Mouse (Mus musculus) midbrain, embryonic 13.5 days (tissue): ENCODE results near the gene Casc1. TPM values are rescaled to one million over a fixed set of nuclear protein-coding genes. Genes with fewer than 3 reads are reported as not detected.

Experiments used
- ATAC-seq: fragments of 200-750 bp; cut with Nextera tagmentation; 2 replicates; pipeline ENCODE4 v1.8.0; 2017; ENCODE audit warnings: mild to moderate bottlenecking, moderate TSS enrichment, moderate library complexity
- H3K27ac ChIP-seq: fragments of 300-500 bp; sonication (generic); 2 replicates; pipeline ENCODE4 v1.5.1; 2015; ENCODE audit warnings: inconsistent platforms, mild to moderate bottlenecking, moderate library complexity
- H3K27me3 ChIP-seq: fragments of 300-500 bp; sonication (generic); 2 replicates; pipeline ENCODE4 v1.6.1; 2015; ENCODE audit warnings: mild to moderate bottlenecking, inconsistent platforms
- H3K36me3 ChIP-seq: fragments of 300-500 bp; sonication (generic); 2 replicates; pipeline ENCODE4 v1.6.1; 2015; ENCODE audit warnings: mild to moderate bottlenecking, inconsistent platforms
- H3K4me1 ChIP-seq: fragments of 300-500 bp; sonication (generic); replicated peaks from 2 replicates; pipeline ENCODE4 v1.6.1; 2015; ENCODE audit warnings: inconsistent platforms
- H3K4me2 ChIP-seq: fragments of 300-500 bp; sonication (generic); replicated peaks from 2 replicates; pipeline ENCODE4 v1.6.1; 2015; ENCODE audit warnings: moderate library complexity, mild to moderate bottlenecking, inconsistent platforms
- H3K4me3 ChIP-seq: fragments of 300-500 bp; sonication (generic); replicated peaks from 2 replicates; pipeline ENCODE4 v1.5.1; 2015; ENCODE audit warnings: mild to moderate bottlenecking, inconsistent platforms
- H3K9ac ChIP-seq: fragments of 300-500 bp; sonication (generic); replicated peaks from 2 replicates; pipeline ENCODE4 v1.6.1; 2015; ENCODE audit warnings: mild to moderate bottlenecking, inconsistent platforms
- H3K9me3 ChIP-seq: fragments of 300-500 bp; sonication (generic); 2 replicates; pipeline ENCODE4 v1.6.1; 2016; ENCODE audit warnings: mild to moderate bottlenecking, inconsistent platforms
- WGBS: fragments of 180-500 bp; shearing (Covaris S2); methylation state at CpG from one replicate; pipeline ENCODE4 v1.1.7; 2015; 5-methylcytosine and 5-hydroxymethylcytosine counted together
- polyA plus RNA-seq: library from polyadenylated mRNA; unstranded; fragments of >200 nt; fragmentation: Nextera tagmentation; extraction: Ambion mirVana; gene quantifications from 2 replicates; pipeline ENCODE4 v1.2.1, GENCODE M21; 2015

Casc1 gene
- polyA plus RNA-seq, 1 experiment from 2014 or later: 1.2 TPM

- 84% methylated on average over 4 of the region's 4 CpGs for WGBS
- H3K9ac ChIP-seq: no peak overlapping the region
- H3K36me3 ChIP-seq: no peaks in the 10 kb centered on the region
- no peak overlapping the region for H3K27ac ChIP-seq
- ATAC-seq: no peak
- H3K4me1 ChIP-seq: 0 out of 2 replicates have a peak, but pooled peaks cover 3% of the 10 kb centered on the region
- no peaks in the 10 kb centered on the region; the same call in 1 of the 2 replicates for H3K9me3 ChIP-seq
- no peak overlapping the region for H3K4me3 ChIP-seq
- H3K4me2 ChIP-seq: no peak overlapping the region
- H3K27me3 ChIP-seq: no peaks in the 10 kb centered on the region
Measured at GRCm38 (mm10) chr6:145129563-145129962, 81.2 kb downstream of the Casc1 start.

GRCm38 (mm10) chr6:145127652-145128051 is 83.2 kb downstream of the Casc1 start:
- Histone ChIP-seq H3K4me3 (no peak overlapping the region), H3K4me1 (0 out of 2 replicates have a peak, but pooled peaks cover 3% of the 10 kb centered on the region), H3K27ac (no peak overlapping the region), H3K4me2 (no peak overlapping the region), H3K36me3 (no peaks in the 10 kb centered on the region), H3K9me3 (no peaks in the 10 kb centered on the region; the same call in 1 of the 2 replicates), H3K9ac (no peak overlapping the region), H3K27me3 (no peaks in the 10 kb centered on the region)
- WGBS: 95% methylated on average over 3 of the region's 3 CpGs
- no peak for ATAC-seq

GRCm38 (mm10) chr6:145125591-145126113 is 85.2 kb downstream of the Casc1 start:
- Histone ChIP-seq H3K27ac (no peak overlapping the region), H3K4me1 (no peaks in the 10 kb centered on the region; the same call in 1 of the 2 replicates), H3K27me3 (peaks cover 4% of the 10 kb centered on the region; the same call in 1 of the 2 replicates), H3K4me2 (no peak overlapping the region), H3K9ac (no peak overlapping the region), H3K36me3 (no peaks in the 10 kb centered on the region), H3K9me3 (no peaks in the 10 kb centered on the region; the same call in 1 of the 2 replicates), H3K4me3 (no peak overlapping the region)
- no peak for ATAC-seq
- WGBS: 65% methylated on average over 7 of the region's 7 CpGs

Other genes with a start within 250 kb of the Casc1 start
- gene Bcat1, start 134.8 kb downstream of the Casc1 start, polyA plus RNA-seq: 109 and 116 TPM in 2 replicates
- 0.51 and 0.85 TPM in 2 replicates for gene Lrmp, start 95.4 kb downstream of the Casc1 start, polyA plus RNA-seq
- 33.8 and 36.4 TPM in 2 replicates for gene Etfrf1, start 129 bp upstream of the Casc1 start, polyA plus RNA-seq
- 90.9 and 92.3 TPM in 2 replicates for gene Kras, start 39.2 kb upstream of the Casc1 start, polyA plus RNA-seq